Mouse (Mus musculus): ENCODE measurements around the gene Zfp157.

DNA sequence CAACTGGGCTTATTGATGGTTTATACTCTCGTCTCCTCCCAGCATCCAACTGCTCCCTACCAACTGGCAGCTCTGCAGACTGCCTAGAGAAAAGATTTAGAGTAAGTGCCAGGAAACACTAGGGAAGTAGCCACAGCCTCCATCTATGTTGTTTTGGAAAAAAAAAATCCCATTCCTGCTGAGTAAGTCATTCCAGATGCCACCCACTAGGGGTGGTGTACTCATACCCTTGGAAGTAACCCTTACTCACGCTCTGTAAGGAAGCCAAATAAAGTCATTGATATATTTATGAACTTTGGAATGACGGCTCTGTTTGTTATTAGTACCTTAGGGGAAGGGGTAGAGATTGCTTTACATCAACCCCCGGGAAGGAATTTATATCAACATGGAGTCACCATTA lies 17.1 kb downstream of the Zfp157 start:
- TF ChIP-seq CTCF (IDR thresholded peaks at IDR 0.05; ENCODE audit: extremely low read depth, insufficient read depth, insufficient read length, insufficient replicate concordance): no peak
- TF ChIP-seq POLR2A (IDR thresholded peaks at IDR 0.05; ENCODE audit: low read depth, low read length): no peak
